Mouse (Mus musculus): ENCODE measurements around the gene Olfr564.

The Olfr564 gene

GRCm38 (mm10) chr7:102803180-102803579 lies at the start of gene Olfr564:
Olfr564 (plus strand) TSS chr7:102803480.
- DNase-seq (ENCODE audit: low read depth, low spot score), result no peak

- DNase-seq (ENCODE audit: low read depth, low spot score), result no peak
Observed at GRCm38 (mm10) chr7:102759266-102759665, 44.0 kb upstream of the Olfr564 start, which contains the start of the genes Olfr560 and Olfr78. Olfr560 (minus strand) TSS chr7:102759366. Olfr78 (minus strand) TSS chr7:102759471.

- no peak for DNase-seq (ENCODE audit: low read depth, low spot score)
Observed at GRCm38 (mm10) chr7:102770921-102771320, 32.4 kb upstream of the Olfr564 start, which contains the start of gene Olfr561. Olfr561 (plus strand) TSS chr7:102771221.

Data from ES-CJ7 (cell line).